Mouse (Mus musculus) CH12.LX (cell line): ENCODE results near the gene Kbtbd8. TPM values are rescaled to one million over a fixed set of nuclear protein-coding genes. Genes with fewer than 3 reads are reported as not detected.
A peak's percentile ranks its signal among the peaks of the same experiment; 100 is the strongest.

Experiments
- DNase-seq: peaks from one replicate; pipeline ENCODE4 v3.0.0-alpha.2; 2013; ENCODE audit errors: extremely low read depth
- H3K27ac ChIP-seq: 2 replicates; pipeline ENCODE4 v1.5.1; 2012; ENCODE audit warnings: low read depth, mild to moderate bottlenecking, control low read depth, moderate library complexity; ENCODE audit not compliant: insufficient read depth
- H3K27me3 ChIP-seq: replicated peaks from 2 replicates; pipeline ENCODE3; 2012; ENCODE audit warnings: inconsistent platforms
- H3K36me3 ChIP-seq, 2 experiments: replicated peaks in 1 of 2; 2 replicates each; pipeline versions ENCODE3 to v1.6.1; 2012; ENCODE audit warnings: inconsistent platforms in 1 of 2, low read length in 1 of 2, mild to moderate bottlenecking in 1 of 2, mixed read lengths in 1 of 2, moderate library complexity in 1 of 2; ENCODE audit not compliant: control insufficient read depth in 1 of 2, insufficient read depth in 1 of 2
- H3K4me1 ChIP-seq, 2 experiments: 2 replicates each; pipeline ENCODE4 v1.6.1; 2012; ENCODE audit warnings: inconsistent platforms in 1 of 2, moderate library complexity in 1 of 2; ENCODE audit not compliant: insufficient read depth in 2 of 2, control insufficient read depth in 1 of 2
- H3K4me2 ChIP-seq: 2 replicates; pipeline ENCODE4 v1.6.1; 2012; ENCODE audit warnings: low read depth, mild to moderate bottlenecking, control low read depth; ENCODE audit not compliant: poor library complexity, insufficient read depth, severe bottlenecking
- H3K4me3 ChIP-seq, 3 experiments: fragments of 150-350 bp in 1 of 3; sonication (generic) in 1 of 3; replicated peaks in 1 of 3; 2 replicates each; pipeline versions ENCODE3 to v1.5.1; 2011 to 2012; ENCODE audit warnings: low read depth in 2 of 3, low read length in 2 of 3, mild to moderate bottlenecking in 2 of 3, moderate library complexity in 2 of 3, control low read depth in 1 of 3, improper control_type of control experiment in 1 of 3, inconsistent platforms in 1 of 3, mixed read lengths in 1 of 3; ENCODE audit not compliant: poor library complexity in 1 of 3
- H3K79me2 ChIP-seq: replicated peaks from 2 replicates; pipeline ENCODE4 v1.6.1; 2012; ENCODE audit warnings: mild to moderate bottlenecking, moderate library complexity; ENCODE audit not compliant: control insufficient read depth, poor library complexity, insufficient read depth, severe bottlenecking; ENCODE audit errors: extremely low read depth
- H3K9ac ChIP-seq: 2 replicates; pipeline ENCODE4 v1.6.1; 2012; ENCODE audit warnings: low read depth, mild to moderate bottlenecking, control low read depth, moderate library complexity; ENCODE audit not compliant: insufficient read depth
- H3K9me3 ChIP-seq: replicated peaks from 2 replicates; pipeline ENCODE3; 2012; ENCODE audit warnings: low read length, inconsistent platforms, mixed read lengths
- CHD1 ChIP-seq: IDR thresholded peaks from 2 replicates; pipeline ENCODE4 v1.6.1; 2012; ENCODE audit warnings: low read depth, low read length, improper control_type of control experiment, inconsistent platforms
- CHD2 ChIP-seq: IDR thresholded peaks from 2 replicates; pipeline ENCODE4 v1.6.1; 2011; ENCODE audit warnings: low read length, improper control_type of control experiment
- ETS1 ChIP-seq: conservative IDR thresholded peaks from 2 replicates; pipeline ENCODE4 v1.6.1; 2012; ENCODE audit warnings: low read depth, mild to moderate bottlenecking, inconsistent platforms, low read length, improper control_type of control experiment, moderate library complexity
- HCFC1 ChIP-seq: IDR thresholded peaks from 2 replicates; pipeline ENCODE4 v1.6.1; 2012; ENCODE audit warnings: low read depth, mild to moderate bottlenecking, inconsistent platforms, low read length, improper control_type of control experiment
- IRF4 ChIP-seq: IDR thresholded peaks from 2 replicates; pipeline ENCODE4 v1.6.1; 2014; ENCODE audit warnings: low read depth, mild to moderate bottlenecking, inconsistent platforms, low read length, improper control_type of control experiment
- MAZ ChIP-seq: IDR thresholded peaks from 2 replicates; pipeline ENCODE4 v1.6.1; 2012; ENCODE audit warnings: low read depth, mild to moderate bottlenecking, inconsistent platforms, low read length, improper control_type of control experiment, moderate library complexity
- MEF2A ChIP-seq: IDR thresholded peaks from 2 replicates; pipeline ENCODE4 v1.6.1; 2014; ENCODE audit warnings: low read depth, mild to moderate bottlenecking, inconsistent platforms, low read length, improper control_type of control experiment, borderline replicate concordance
- MXI1 ChIP-seq: IDR thresholded peaks from 2 replicates; pipeline ENCODE4 v1.6.1; 2011; ENCODE audit warnings: mild to moderate bottlenecking, low read depth, low read length, improper control_type of control experiment
- MYC ChIP-seq: IDR thresholded peaks from 2 replicates; pipeline ENCODE4 v1.6.1; 2011; ENCODE audit warnings: low read depth, mild to moderate bottlenecking, improper control_type of control experiment, low read length
- NRF1 ChIP-seq: IDR thresholded peaks from 2 replicates; pipeline ENCODE4 v1.6.1; 2014; ENCODE audit warnings: low read depth, mild to moderate bottlenecking, inconsistent platforms, low read length, improper control_type of control experiment, moderate library complexity
- RAD21 ChIP-seq: IDR thresholded peaks from 2 replicates; pipeline ENCODE4 v1.6.1; 2011; ENCODE audit warnings: low read depth, mild to moderate bottlenecking, low read length, improper control_type of control experiment, moderate library complexity
- RCOR1 ChIP-seq: conservative IDR thresholded peaks from 2 replicates; pipeline ENCODE4 v1.6.1; 2012; ENCODE audit warnings: low read depth, mild to moderate bottlenecking, inconsistent platforms, low read length, improper control_type of control experiment
- SIN3A ChIP-seq: IDR thresholded peaks from 2 replicates; pipeline ENCODE4 v1.6.1; 2012; ENCODE audit warnings: low read length, improper control_type of control experiment, inconsistent platforms
- TBP ChIP-seq: conservative IDR thresholded peaks from 2 replicates; pipeline ENCODE4 v1.6.1; 2011; ENCODE audit warnings: low read depth, low read length, improper control_type of control experiment
- TCF12 ChIP-seq: IDR thresholded peaks from 2 replicates; pipeline ENCODE4 v1.6.1; 2014; ENCODE audit warnings: low read depth, mild to moderate bottlenecking, inconsistent platforms, low read length, improper control_type of control experiment
- UBTF ChIP-seq: IDR thresholded peaks from 2 replicates; pipeline ENCODE4 v1.6.1; 2012; ENCODE audit warnings: low read depth, mild to moderate bottlenecking, inconsistent platforms, low read length, improper control_type of control experiment, moderate library complexity
- USF1 ChIP-seq: IDR thresholded peaks from 2 replicates; pipeline ENCODE4 v1.6.1; 2014; ENCODE audit warnings: low read depth, mild to moderate bottlenecking, inconsistent platforms, low read length, improper control_type of control experiment
- USF2 ChIP-seq: conservative IDR thresholded peaks from 2 replicates; pipeline ENCODE4 v1.6.1; 2011; ENCODE audit warnings: low read depth, low read length, improper control_type of control experiment
- ZC3H11A ChIP-seq: IDR thresholded peaks from 2 replicates; pipeline ENCODE4 v1.6.1; 2012; ENCODE audit warnings: low read depth, mild to moderate bottlenecking, inconsistent platforms, low read length, improper control_type of control experiment
- ZKSCAN1 ChIP-seq: IDR thresholded peaks from 2 replicates; pipeline ENCODE4 v1.6.1; 2012; ENCODE audit warnings: low read depth, inconsistent platforms, low read length, improper control_type of control experiment, borderline replicate concordance
- dilution Hi-C: fragments of 300-500 bp; cut with MboI; formaldehyde crosslinking; loops from 2 replicates; pipeline ENCODE4 v1.14.3; 2020; ENCODE audit warnings: low sequenced_read_pairs; ENCODE audit not compliant: extremely low pct_unique_long_range_greater_than_20kb, extremely low pct_ligation_motif_present
- in situ Hi-C: fragments of 300-500 bp; cut with MboI; formaldehyde crosslinking; loops from 3 replicates; pipeline ENCODE4 v1.14.3; 2019; ENCODE audit warnings: low sequenced_read_pairs, low pct_ligation_motif_present, low pct_unique_long_range_greater_than_20kb, mixed read lengths
- polyA plus RNA-seq: library from polyadenylated mRNA; unstranded; fragments of >175 nt; gene quantifications from 2 replicates; pipeline ENCODE4 v1.2.1, GENCODE M21; 2012; ENCODE audit warnings: low read depth; ENCODE audit not compliant: insufficient read length
- total RNA-seq, 2 experiments: library from RNA; depleted of rRNA; stranded (reverse); fragments of 300-350 nt in 1 of 2; fragments of >200 nt in 1 of 2; gene quantifications; 2 replicates each; pipeline ENCODE4 v1.2.3; 2012 to 2014

The Kbtbd8 gene
- total and polyA plus RNA-seq, 3 experiments, result 1.9 to 12.3 (median 5.0) TPM

GRCm38 (mm10) chr6:95112015-95112414, 5.0 kb upstream of the Kbtbd8 start:
- in situ Hi-C loops, result no loop called here
- dilution Hi-C loops, result no loop called here
- Histone ChIP-seq H3K79me2 (no peaks in the 10 kb centered on the region), H3K36me3 (no peaks in the 10 kb centered on the region), H3K4me2 (no peak overlapping the region), H3K27me3 (no peaks in the 10 kb centered on the region), H3K4me1 (peaks cover 0 to 16% of the 10 kb centered on the region in 2 experiments; a peak in 2 of 4 replicates), H3K4me3 (peak overlapping the region in 1 of 3 experiments; percentile 3), H3K27ac (no peak overlapping the region), H3K9me3 (no peaks in the 10 kb centered on the region), H3K9ac (no peak overlapping the region)
- TF ChIP-seq IRF4 (no peak), MAZ (no peak), ZKSCAN1 (no peak), MYC (no peak), MEF2A (no peak)
- DNase-seq, result no peak

- Histone ChIP-seq H3K9ac (no peak overlapping the region), H3K27ac (no peak overlapping the region), H3K27me3 (no peaks in the 10 kb centered on the region), H3K4me1 (peaks cover 0 to 22% of the 10 kb centered on the region in 2 experiments; a peak in 2 of 4 replicates), H3K36me3 (peaks cover 0 to 7% of the 10 kb centered on the region in 2 experiments), H3K79me2 (peaks cover 2% of the 10 kb centered on the region; the same call in 1 of the 2 replicates), H3K4me2 (peak overlapping the region; percentile 85; the same call in 1 of the 2 replicates), H3K4me3 (no peak overlapping the region), H3K9me3 (no peaks in the 10 kb centered on the region)
- no peak for DNase-seq
- TF ChIP-seq RAD21 (no peak), MYC (no peak), HCFC1 (no peak), USF2 (no peak), TBP (no peak), UBTF (no peak), MAZ (no peak), NRF1 (no peak), TCF12 (no peak), RCOR1 (no peak), ZC3H11A (no peak), ETS1 (no peak), CHD2 (no peak), SIN3A (no peak), USF1 (no peak), CHD1 (no peak), MXI1 (no peak)
- in situ Hi-C loops (no loop called here), dilution Hi-C loops (no loop called here)
Observed at GRCm38 (mm10) chr6:95116513-95116912, 527 bp upstream of the Kbtbd8 start.
